Mouse (Mus musculus) hindbrain, embryonic 11.5 days (tissue): ENCODE measurements around the gene Sec23a. TPM values are rescaled to one million over a fixed set of nuclear protein-coding genes. Genes with fewer than 3 reads are reported as not detected.

Experiments used
- ATAC-seq: fragments of 200-750 bp; cut with Nextera tagmentation; 2 replicates; pipeline ENCODE4 v1.8.0; 2017; ENCODE audit warnings: mild to moderate bottlenecking, moderate TSS enrichment, moderate library complexity; ENCODE audit not compliant: low FRiP score
- DNase-seq: peaks from one replicate; pipeline ENCODE4 v3.0.0-alpha.2; 2015; ENCODE audit warnings: low spot score
- H3K27ac ChIP-seq: fragments of 300-500 bp; sonication (generic); 2 replicates; pipeline ENCODE4 v1.5.1; 2014; ENCODE audit warnings: mild to moderate bottlenecking, low read depth, low read length
- H3K27me3 ChIP-seq: fragments of 300-500 bp; sonication (generic); 2 replicates; pipeline ENCODE4 v1.6.1; 2014; ENCODE audit warnings: mild to moderate bottlenecking, low read length, moderate library complexity, mixed read lengths; ENCODE audit not compliant: control insufficient read depth, insufficient read depth
- H3K36me3 ChIP-seq: fragments of 300-500 bp; sonication (generic); 2 replicates; pipeline ENCODE4 v1.6.1; 2014; ENCODE audit warnings: mild to moderate bottlenecking, low read length, moderate library complexity, mixed read lengths; ENCODE audit not compliant: control insufficient read depth, insufficient read depth
- H3K4me1 ChIP-seq: fragments of 300-500 bp; sonication (generic); replicated peaks from 2 replicates; pipeline ENCODE4 v1.6.1; 2014; ENCODE audit warnings: low read length, mixed read lengths; ENCODE audit not compliant: control insufficient read depth, insufficient read depth
- H3K4me2 ChIP-seq: fragments of 300-500 bp; sonication (generic); replicated peaks from 2 replicates; pipeline ENCODE4 v1.6.1; 2014; ENCODE audit warnings: mild to moderate bottlenecking, low read depth, low read length
- H3K4me3 ChIP-seq: fragments of 300-500 bp; sonication (generic); 2 replicates; pipeline ENCODE4 v1.5.1; 2014; ENCODE audit warnings: low read depth, low read length
- H3K9ac ChIP-seq: fragments of 300-500 bp; sonication (generic); 2 replicates; pipeline ENCODE4 v1.6.1; 2014; ENCODE audit warnings: low read depth, low read length
- H3K9me3 ChIP-seq: fragments of 300-500 bp; sonication (generic); 2 replicates; pipeline ENCODE4 v1.6.1; 2016; ENCODE audit warnings: low read length; ENCODE audit not compliant: control insufficient read depth
- WGBS: fragments of 180-500 bp; shearing (Covaris S2); extraction: QIAGEN DNeasy Blood & Tissue Kit; methylation state at CpG from one replicate; pipeline ENCODE4 v1.1.7; 2014; 5-methylcytosine and 5-hydroxymethylcytosine counted together
- polyA plus RNA-seq: library from polyadenylated mRNA; unstranded; fragments of >200 nt; fragmentation: Nextera tagmentation; extraction: Ambion mirVana; gene quantifications from 2 replicates; pipeline ENCODE4 v1.2.1, GENCODE M21; 2014

The Sec23a gene
- polyA plus RNA-seq, 1 experiment from 2014 or later, result 91.5 TPM

DNA sequence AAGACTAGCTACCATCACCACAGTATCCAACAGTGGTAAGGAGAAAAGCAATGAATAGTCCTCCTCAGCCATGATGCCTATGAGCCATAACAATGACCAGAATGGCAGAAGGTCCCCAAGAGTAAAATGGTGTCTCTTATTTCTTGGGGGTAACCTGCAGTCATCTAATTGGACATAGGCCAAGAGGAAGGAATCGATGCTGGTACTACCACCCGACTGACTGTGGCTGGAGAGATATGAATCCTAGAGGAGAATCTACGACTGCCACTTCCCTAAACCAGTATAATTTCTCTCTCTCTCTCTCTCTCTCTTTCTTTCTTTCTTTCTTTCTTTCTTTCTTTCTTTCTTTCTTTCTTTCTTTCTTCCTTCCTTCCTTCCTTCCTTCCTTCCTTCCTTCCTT is 40.7 kb upstream of the Sec23a start:
- Histone ChIP-seq H3K27ac (no peak overlapping the region), H3K9ac (no peak overlapping the region), H3K27me3 (no peaks in the 10 kb centered on the region), H3K36me3 (peaks cover 2% of the 10 kb centered on the region; the same call in 1 of the 2 replicates), H3K4me1 (no peaks in the 10 kb centered on the region), H3K4me3 (no peak overlapping the region), H3K9me3 (no peaks in the 10 kb centered on the region), H3K4me2 (no peak overlapping the region)
- ATAC-seq, result no peak
- DNase-seq, result no peak
- WGBS, result 88% methylated on average over 3 of the region's 3 CpGs

- no peaks in the 10 kb centered on the region for H3K4me1 ChIP-seq
- no peak overlapping the region for H3K27ac ChIP-seq
- 0 out of 2 replicates have a peak, but pooled peaks cover 2% of the 10 kb centered on the region for H3K36me3 ChIP-seq
- no peaks in the 10 kb centered on the region for H3K9me3 ChIP-seq
- H3K27me3 ChIP-seq, result no peaks in the 10 kb centered on the region
- 0 out of 2 replicates have a peak, but pooled peaks have one; percentile 27 for ATAC-seq
- no peak overlapping the region for H3K4me3 ChIP-seq
- DNase-seq, result no peak
- WGBS, result 30% methylated on average over 7 of the region's 7 CpGs
- no peak overlapping the region for H3K4me2 ChIP-seq
- H3K9ac ChIP-seq, result no peak overlapping the region
These were observed 29.0 kb upstream of the Sec23a start for GRCm38 (mm10) chr12:59040851-59041250.

DNA sequence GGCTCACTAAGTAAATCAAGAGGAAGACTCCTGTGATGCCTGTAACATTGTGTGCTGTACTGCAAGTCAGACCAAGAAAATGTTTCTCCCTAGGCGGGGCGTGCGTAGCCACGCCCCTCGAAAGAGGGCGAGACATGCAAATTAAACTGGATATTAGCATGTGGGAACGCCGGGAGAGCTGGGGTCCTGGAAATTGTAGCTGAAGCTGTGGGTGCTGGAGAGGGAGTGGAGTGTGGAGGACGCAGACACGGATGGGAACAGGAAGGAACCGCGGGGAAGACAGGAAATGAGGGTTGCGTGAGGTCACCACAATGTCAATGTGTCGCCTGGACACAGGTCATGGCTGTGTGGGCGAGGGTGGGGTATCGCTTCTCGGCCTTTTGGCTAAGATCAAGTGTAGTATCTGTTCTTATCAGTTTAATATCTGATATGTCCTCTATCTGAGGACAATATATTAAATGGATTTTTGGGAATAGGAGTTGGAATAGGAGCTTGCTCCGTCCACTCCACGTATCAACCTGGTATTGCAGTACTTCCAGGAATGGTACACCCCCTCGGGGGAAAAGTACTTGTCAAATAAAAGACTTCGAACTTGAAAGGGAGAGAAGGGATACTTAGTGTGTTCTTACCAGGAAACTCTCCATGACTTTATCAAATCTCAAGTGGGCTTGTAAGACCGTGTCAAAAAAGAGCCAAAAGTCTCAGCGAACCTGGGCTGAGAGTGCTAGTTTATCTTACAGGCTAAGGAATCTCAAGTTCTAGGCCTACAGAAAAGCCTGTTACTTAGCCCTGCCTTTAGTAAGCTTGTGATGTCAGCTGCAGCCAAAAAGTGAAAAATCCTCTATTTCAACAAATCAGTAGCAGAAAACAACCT is 28.4 kb upstream of the Sec23a start:
- WGBS, result 3% methylated on average over 23 of the region's 23 CpGs
- Histone ChIP-seq H3K27ac (peak overlapping the region; percentile 12; the same call in 1 of the 2 replicates), H3K9ac (no peak overlapping the region), H3K4me2 (no peak overlapping the region), H3K27me3 (no peaks in the 10 kb centered on the region), H3K9me3 (no peaks in the 10 kb centered on the region), H3K4me1 (no peaks in the 10 kb centered on the region), H3K4me3 (no peak overlapping the region), H3K36me3 (0 out of 2 replicates have a peak, but pooled peaks cover 2% of the 10 kb centered on the region)
- ATAC-seq (peak; percentile 94), DNase-seq (peak; percentile 76)

DNA sequence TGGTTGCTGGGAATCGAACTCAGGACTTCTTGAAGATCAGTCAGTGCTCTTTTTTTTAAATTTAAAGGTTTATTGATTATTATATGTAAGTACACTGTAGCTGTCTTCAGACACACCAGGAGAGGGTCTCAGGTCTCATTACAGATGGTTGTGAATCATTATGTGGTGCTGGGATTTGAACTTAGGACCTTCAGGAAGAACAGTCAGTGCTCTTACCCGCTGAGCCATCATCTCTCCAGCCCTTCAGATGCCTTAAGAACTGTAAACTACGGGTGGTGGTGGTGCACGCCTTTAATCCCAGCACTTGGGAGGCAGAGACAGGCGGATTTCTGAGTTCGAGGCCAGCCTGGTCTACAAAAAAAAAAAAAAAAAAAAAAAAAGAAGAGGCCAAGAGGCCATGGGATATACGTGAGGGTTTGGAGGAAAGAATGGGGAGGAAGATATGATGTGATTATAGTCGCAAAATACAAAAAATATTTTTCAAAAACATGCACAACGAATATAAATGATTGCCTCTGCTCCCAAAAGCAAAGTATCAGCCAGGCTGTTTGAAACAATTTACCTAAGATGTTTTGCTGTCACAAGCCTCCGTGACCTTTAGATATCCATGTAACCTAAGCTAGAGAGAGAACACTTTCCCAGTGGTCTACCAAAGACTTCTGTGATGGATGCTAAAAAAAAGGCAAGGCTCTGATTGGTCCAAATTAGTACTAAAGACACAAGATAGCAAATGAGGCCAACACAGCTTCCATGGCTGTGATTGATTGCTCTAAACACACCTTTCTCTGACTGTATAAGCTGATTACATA is 27.5 kb upstream of the Sec23a start:
- Histone ChIP-seq H3K4me2 (no peak overlapping the region), H3K4me3 (no peak overlapping the region), H3K27me3 (no peaks in the 10 kb centered on the region), H3K9ac (no peak overlapping the region), H3K4me1 (no peaks in the 10 kb centered on the region), H3K9me3 (no peaks in the 10 kb centered on the region), H3K36me3 (0 out of 2 replicates have a peak, but pooled peaks cover 2% of the 10 kb centered on the region), H3K27ac (no peak overlapping the region; the same call in 1 of the 2 replicates)
- DNase-seq (peak; percentile 4), ATAC-seq (no peak)
- WGBS, result 63% methylated on average over 10 of the region's 10 CpGs

DNA sequence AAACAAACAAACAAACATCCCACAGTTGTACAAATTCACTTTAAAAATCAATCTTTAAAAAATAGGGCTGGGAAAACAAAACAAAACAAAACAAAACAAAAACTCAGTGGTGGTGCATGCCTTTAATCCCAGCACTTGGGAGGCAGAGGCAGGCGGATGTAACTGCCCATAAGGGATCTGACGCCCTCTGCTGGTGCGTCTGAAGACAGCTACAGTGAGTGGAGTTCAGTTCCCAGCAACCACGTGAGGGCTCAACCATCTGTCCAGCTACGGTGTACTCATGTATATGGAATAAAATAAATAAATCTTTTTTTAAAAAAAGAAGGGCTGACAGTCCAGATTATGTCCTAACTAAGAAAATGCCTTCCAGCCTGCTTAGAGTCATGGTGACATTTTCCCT is 20.3 kb upstream of the Sec23a start:
- DNase-seq (no peak), ATAC-seq (no peak)
- no peak overlapping the region for H3K9ac ChIP-seq
- H3K9me3 ChIP-seq, result no peaks in the 10 kb centered on the region
- H3K27me3 ChIP-seq, result no peaks in the 10 kb centered on the region
- H3K4me1 ChIP-seq, result no peaks in the 10 kb centered on the region
- H3K4me2 ChIP-seq, result no peak overlapping the region
- H3K36me3 ChIP-seq, result no peaks in the 10 kb centered on the region
- no peak overlapping the region for H3K27ac ChIP-seq
- 62% methylated on average over 5 of the region's 5 CpGs for WGBS
- no peak overlapping the region for H3K4me3 ChIP-seq

- no peak overlapping the region for H3K27ac ChIP-seq
- H3K4me3 ChIP-seq, result no peak overlapping the region
- WGBS, result 87% methylated on average over 4 of the region's 4 CpGs
- H3K27me3 ChIP-seq, result no peaks in the 10 kb centered on the region
- no peak for DNase-seq
- no peaks in the 10 kb centered on the region for H3K4me1 ChIP-seq
- H3K4me2 ChIP-seq, result no peak overlapping the region
- ATAC-seq, result no peak
- no peaks in the 10 kb centered on the region for H3K9me3 ChIP-seq
- no peaks in the 10 kb centered on the region for H3K36me3 ChIP-seq
- no peak overlapping the region for H3K9ac ChIP-seq
These were observed 9.5 kb upstream of the Sec23a start for GRCm38 (mm10) chr12:59021306-59021705.

DNA sequence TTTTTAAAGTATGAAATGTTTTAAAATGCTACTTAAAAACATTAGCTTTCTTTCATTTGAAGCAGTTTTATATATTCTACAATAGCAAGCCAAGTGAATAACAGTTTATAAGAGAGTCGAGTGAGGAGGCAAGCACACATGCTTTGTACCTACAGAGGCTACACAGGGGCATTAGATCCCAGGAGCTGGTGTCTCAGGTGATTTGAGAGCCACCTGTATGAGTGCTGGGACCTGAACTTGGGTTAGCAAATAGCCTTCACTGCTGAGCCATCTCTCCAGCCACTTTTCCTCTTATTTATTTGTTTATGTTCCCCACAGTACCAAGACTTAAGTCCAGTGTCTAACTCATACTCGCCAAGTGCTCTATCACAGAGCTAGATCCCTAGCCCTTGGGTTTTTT is 8.1 kb upstream of the Sec23a start:
- WGBS, result 90% methylated on average over 2 of the region's 2 CpGs
- no peak overlapping the region for H3K9ac ChIP-seq
- no peaks in the 10 kb centered on the region for H3K4me1 ChIP-seq
- ATAC-seq, result no peak
- no peak for DNase-seq
- no peak overlapping the region for H3K4me2 ChIP-seq
- no peaks in the 10 kb centered on the region for H3K27me3 ChIP-seq
- H3K27ac ChIP-seq, result no peak overlapping the region
- H3K36me3 ChIP-seq, result no peaks in the 10 kb centered on the region
- H3K4me3 ChIP-seq, result no peak overlapping the region
- H3K9me3 ChIP-seq, result no peaks in the 10 kb centered on the region

DNA sequence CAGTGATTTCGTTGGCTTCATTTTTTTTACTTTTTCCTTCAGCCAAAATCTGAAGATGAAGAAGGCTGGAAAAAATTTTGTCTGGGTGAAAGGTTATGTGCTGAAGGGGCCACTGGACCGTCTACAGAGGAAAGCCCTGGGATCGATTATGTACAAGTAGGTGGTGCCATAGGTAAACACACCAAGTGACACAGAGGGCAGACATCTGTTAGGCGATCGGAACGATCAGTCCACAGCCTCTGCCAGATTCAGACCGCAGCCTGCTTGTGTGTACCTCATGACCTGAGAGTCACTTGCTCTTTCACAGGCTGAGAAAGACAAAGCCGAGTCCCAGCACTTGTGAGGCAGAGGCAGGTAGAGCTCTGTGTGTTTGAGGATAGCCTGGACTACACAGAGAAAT is 6.2 kb upstream of the Sec23a start:
- 83% methylated on average over 8 of the region's 8 CpGs for WGBS
- DNase-seq (no peak), ATAC-seq (no peak)
- Histone ChIP-seq H3K4me1 (no peaks in the 10 kb centered on the region), H3K4me2 (no peak overlapping the region), H3K4me3 (no peak overlapping the region), H3K9ac (no peak overlapping the region), H3K27me3 (no peaks in the 10 kb centered on the region), H3K36me3 (no peaks in the 10 kb centered on the region), H3K9me3 (no peaks in the 10 kb centered on the region), H3K27ac (no peak overlapping the region)
